Mouse (Mus musculus) ES-Bruce4 (cell line): ENCODE measurements at regions not wholly inside any gene's neighbourhood (a gene's known extent, or its start where the extent isn't known, plus 50 kb on each side); places are given as distances from the start of the nearest gene placed in this dataset.
A peak's percentile ranks its signal among the peaks of the same experiment; 100 is the strongest.

Experiments used
- H3K27ac ChIP-seq: 2 replicates; pipeline ENCODE4 v1.5.1; 2012; ENCODE audit warnings: low read length, inconsistent platforms; ENCODE audit not compliant: insufficient read depth
- H3K27me3 ChIP-seq: 2 replicates; pipeline ENCODE4 v1.6.1; 2012; ENCODE audit warnings: mild to moderate bottlenecking, low read length, inconsistent platforms; ENCODE audit not compliant: control insufficient read depth, poor library complexity, insufficient read depth, severe bottlenecking
- H3K36me3 ChIP-seq: 2 replicates; pipeline ENCODE4 v1.6.1; 2012; ENCODE audit warnings: inconsistent platforms, mild to moderate bottlenecking, low read length, moderate library complexity; ENCODE audit not compliant: control insufficient read depth, poor library complexity, insufficient read depth, severe bottlenecking
- H3K4me1 ChIP-seq: one replicate; pipeline ENCODE4 v1.8.1; 2011; ENCODE audit warnings: low read length; ENCODE audit not compliant: control insufficient read depth, insufficient read depth
- H3K4me3 ChIP-seq: 2 replicates; pipeline ENCODE4 v1.5.1; 2011; ENCODE audit warnings: low read depth, mild to moderate bottlenecking, low read length
- H3K9ac ChIP-seq: 2 replicates; pipeline ENCODE4 v1.6.1; 2012; ENCODE audit warnings: low read depth, mild to moderate bottlenecking, inconsistent platforms; ENCODE audit not compliant: poor library complexity, severe bottlenecking
- H3K9me3 ChIP-seq: replicated peaks from 2 replicates; pipeline ENCODE4 v1.6.1; 2012; ENCODE audit warnings: mild to moderate bottlenecking, low read length, inconsistent platforms; ENCODE audit not compliant: control insufficient read depth, poor library complexity, insufficient read depth, severe bottlenecking
- CTCF ChIP-seq: IDR thresholded peaks from one replicate; pipeline ENCODE4 v1.8.1; 2011; ENCODE audit warnings: low read depth, low read length
- EP300 ChIP-seq: IDR thresholded peaks from 2 replicates; pipeline ENCODE4 v1.6.1; 2011; ENCODE audit warnings: low read depth, low read length; ENCODE audit not compliant: insufficient read depth
- POLR2A ChIP-seq: IDR thresholded peaks from one replicate; pipeline ENCODE4 v1.8.1; 2011; ENCODE audit warnings: low read length; ENCODE audit not compliant: insufficient read depth

GRCm38 (mm10) chr3:103420621-103421274 lies 141.7 kb downstream of the Trim33 start:
- no peaks in the 10 kb centered on the region for H3K27me3 ChIP-seq
- H3K4me3 ChIP-seq: no peak overlapping the region
- no peak overlapping the region for H3K9ac ChIP-seq
- no peak for TF ChIP-seq CTCF
- TF ChIP-seq POLR2A: no peak
- no peak for TF ChIP-seq EP300
- no peaks in the 10 kb centered on the region for H3K36me3 ChIP-seq
- H3K4me1 ChIP-seq: no peaks in the 10 kb centered on the region
- no peak overlapping the region for H3K27ac ChIP-seq
- no peaks in the 10 kb centered on the region for H3K9me3 ChIP-seq

DNA sequence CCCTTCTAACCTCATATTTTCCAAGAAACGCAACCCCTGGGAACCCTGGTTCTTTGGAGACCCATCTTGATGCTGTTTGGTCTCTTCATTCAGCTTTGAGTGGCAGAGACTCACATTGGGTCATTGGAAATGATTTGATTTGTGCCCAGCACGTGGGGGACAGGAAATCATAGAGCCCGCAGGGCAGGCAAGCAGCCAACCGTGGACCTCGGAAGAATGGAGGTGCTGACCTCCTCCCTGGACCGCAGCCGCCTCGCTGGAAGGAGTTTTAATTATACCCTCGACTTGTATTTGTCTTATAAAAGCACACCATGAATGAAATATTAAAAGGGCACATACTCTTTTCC lies 142.2 kb downstream of the Trim33 start:
- Histone ChIP-seq H3K9me3 (no peaks in the 10 kb centered on the region), H3K9ac (no peak overlapping the region), H3K4me3 (no peak overlapping the region), H3K27ac (no peak overlapping the region), H3K36me3 (no peaks in the 10 kb centered on the region), H3K4me1 (no peaks in the 10 kb centered on the region), H3K27me3 (no peaks in the 10 kb centered on the region)
- no peak for TF ChIP-seq CTCF
- TF ChIP-seq EP300: no peak
- TF ChIP-seq POLR2A: no peak

- Histone ChIP-seq H3K4me3 (no peak overlapping the region), H3K36me3 (no peaks in the 10 kb centered on the region), H3K27ac (no peak overlapping the region), H3K9me3 (no peaks in the 10 kb centered on the region), H3K4me1 (no peaks in the 10 kb centered on the region), H3K9ac (no peak overlapping the region), H3K27me3 (no peaks in the 10 kb centered on the region)
- TF ChIP-seq EP300: no peak
- TF ChIP-seq POLR2A: no peak
- TF ChIP-seq CTCF: no peak
These were observed 143.7 kb downstream of the Trim33 start for GRCm38 (mm10) chr3:103422806-103423205.

- H3K9ac ChIP-seq: no peak overlapping the region
- H3K4me3 ChIP-seq: no peak overlapping the region
- H3K27ac ChIP-seq: no peak overlapping the region
- no peaks in the 10 kb centered on the region for H3K27me3 ChIP-seq
- no peaks in the 10 kb centered on the region for H3K4me1 ChIP-seq
- no peaks in the 10 kb centered on the region for H3K36me3 ChIP-seq
- TF ChIP-seq CTCF (no peak), EP300 (no peak), POLR2A (no peak)
- no peaks in the 10 kb centered on the region for H3K9me3 ChIP-seq
These were observed 144.2 kb downstream of the Trim33 start for GRCm38 (mm10) chr3:103423290-103423689.

GRCm38 (mm10) chr3:103425812-103426430 lies 146.8 kb downstream of the Trim33 start:
- TF ChIP-seq POLR2A: no peak
- no peak for TF ChIP-seq EP300
- Histone ChIP-seq H3K4me1 (no peaks in the 10 kb centered on the region), H3K36me3 (no peaks in the 10 kb centered on the region), H3K9me3 (no peaks in the 10 kb centered on the region), H3K27me3 (no peaks in the 10 kb centered on the region), H3K27ac (no peak overlapping the region), H3K4me3 (no peak overlapping the region), H3K9ac (no peak overlapping the region)

- Histone ChIP-seq H3K4me1 (no peaks in the 10 kb centered on the region), H3K36me3 (no peaks in the 10 kb centered on the region), H3K27ac (no peak overlapping the region), H3K27me3 (no peaks in the 10 kb centered on the region), H3K4me3 (no peak overlapping the region), H3K9ac (no peak overlapping the region), H3K9me3 (no peaks in the 10 kb centered on the region)
- TF ChIP-seq CTCF (peak; percentile 57), POLR2A (no peak)
These were observed 145.7 kb upstream of the Syt6 start for GRCm38 (mm10) chr3:103429227-103429788.
